Mouse (Mus musculus): ENCODE measurements around the gene Cldn19. TPM values are rescaled to one million over a fixed set of nuclear protein-coding genes. Genes with fewer than 3 reads are reported as not detected.
A peak's percentile ranks its signal among the peaks of the same experiment; 100 is the strongest.

Cldn19 gene
- total and polyA plus RNA-seq, 2 experiments from 2014 or later, result 1.7 to 3.6 TPM

DNA sequence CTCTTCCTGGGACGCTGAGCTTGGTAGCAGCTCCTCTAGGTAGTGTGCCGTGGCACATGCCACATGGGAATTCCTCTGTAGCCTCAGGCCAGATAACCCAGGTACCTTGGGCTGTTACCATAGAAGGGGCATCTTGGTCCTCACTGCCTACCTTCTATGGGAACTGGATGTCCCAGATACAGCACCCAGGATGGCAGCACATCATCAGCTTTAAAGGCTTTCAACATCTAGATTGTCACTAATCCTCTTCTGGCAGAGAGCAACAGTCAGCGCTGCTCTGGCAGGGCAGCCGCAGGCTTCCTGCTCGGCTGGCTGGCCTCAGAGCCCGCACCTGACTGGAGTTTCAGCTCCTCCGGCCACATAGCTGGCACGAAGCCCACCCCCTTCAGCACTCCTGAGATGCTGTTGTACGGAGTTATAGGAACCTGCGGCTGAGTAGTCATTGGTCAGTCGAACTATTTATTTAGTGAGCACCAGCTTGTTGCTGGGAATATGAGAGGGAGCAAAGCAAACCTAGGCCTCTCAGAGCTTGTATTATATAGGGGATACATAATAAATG lies 6.7 kb upstream of the Cldn19 start:
- Histone ChIP-seq H3K4me3 (ENCODE audit: low read length) (no peak overlapping the region), H3K4me1 (ENCODE audit: insufficient read depth, low read length) (peaks cover 4% of the 10 kb centered on the region; the same call in 1 of the 2 replicates), H3K9ac (replicated peaks; ENCODE audit: low read length) (no peak overlapping the region), H3K27ac (0 out of 2 replicates have a peak overlapping the region, but pooled peaks have one; percentile 32), H3K36me3 (ENCODE audit: insufficient read depth, low read length) (peaks cover 18% of the 10 kb centered on the region), H3K9me3 (ENCODE audit: low read length) (no peaks in the 10 kb centered on the region), H3K27me3 (ENCODE audit: insufficient read depth, low read length) (no peaks in the 10 kb centered on the region), H3K4me2 (ENCODE audit: low read depth, low read length) (no peak overlapping the region)
- 58% methylated on average over 11 of the region's 11 CpGs for WGBS
- TF ChIP-seq CTCF (IDR thresholded peaks at IDR 0.05; ENCODE audit: low read depth), result no peak
- DNase-seq (ENCODE audit: low spot score), result peak; percentile 24
- no peak for ATAC-seq

DNA sequence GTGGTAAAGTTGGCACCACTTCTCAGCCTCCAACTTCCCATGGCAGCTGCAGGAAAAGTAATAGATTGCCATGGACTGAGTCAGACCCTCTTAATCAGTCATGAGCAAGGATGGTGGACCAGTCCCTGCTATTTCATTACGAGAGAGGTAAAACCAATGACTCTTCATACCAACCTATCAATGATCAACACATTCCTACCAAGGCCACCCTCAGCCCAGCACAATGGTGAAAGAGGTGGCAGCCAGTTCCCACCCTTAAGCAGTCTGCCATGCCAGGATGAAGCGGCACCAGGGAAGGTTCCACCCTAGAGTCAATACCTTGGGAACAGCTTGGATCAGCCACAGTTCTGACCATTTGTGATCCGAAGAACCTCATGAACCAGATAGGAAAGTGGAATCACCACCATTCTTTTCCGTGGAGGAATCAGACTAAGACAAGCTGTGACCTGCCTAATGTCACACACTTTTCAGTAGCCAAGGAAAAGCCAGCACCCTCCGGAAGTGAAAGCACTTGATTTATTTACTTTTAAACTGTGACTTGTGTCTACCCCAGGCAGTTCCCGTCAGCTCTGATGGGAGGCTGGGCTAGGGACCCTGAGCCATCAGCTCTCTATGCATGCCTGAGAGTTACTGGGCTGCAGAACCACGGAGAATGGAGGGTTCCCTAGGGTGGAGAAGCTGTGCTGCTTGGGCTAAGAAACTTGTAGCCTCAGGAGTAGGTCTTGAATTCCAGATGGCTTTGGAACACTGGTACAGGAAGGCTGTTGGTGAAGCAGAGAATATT lies 3.0 kb upstream of the Cldn19 start:
- peaks cover 11% of the 10 kb centered on the region; the same call in 1 of the 2 replicates for H3K4me1 ChIP-seq (ENCODE audit: insufficient read depth, low read length)
- no peak for TF ChIP-seq CTCF (IDR thresholded peaks at IDR 0.05; ENCODE audit: low read depth)
- H3K36me3 ChIP-seq (ENCODE audit: insufficient read depth, low read length), result 0 out of 2 replicates have a peak, but pooled peaks cover 4% of the 10 kb centered on the region
- DNase-seq (ENCODE audit: low spot score) (no peak), ATAC-seq (no peak)
- no peaks in the 10 kb centered on the region for H3K27me3 ChIP-seq (ENCODE audit: insufficient read depth, low read length)
- H3K27ac ChIP-seq, result no peak overlapping the region
- H3K4me3 ChIP-seq (ENCODE audit: low read length), result no peak overlapping the region
- H3K9me3 ChIP-seq (ENCODE audit: low read length), result no peaks in the 10 kb centered on the region
- 69% methylated on average over 7 of the region's 7 CpGs for WGBS
- no peak overlapping the region for H3K9ac ChIP-seq (replicated peaks; ENCODE audit: low read length)
- no peak overlapping the region for H3K4me2 ChIP-seq (ENCODE audit: low read depth, low read length)

DNA sequence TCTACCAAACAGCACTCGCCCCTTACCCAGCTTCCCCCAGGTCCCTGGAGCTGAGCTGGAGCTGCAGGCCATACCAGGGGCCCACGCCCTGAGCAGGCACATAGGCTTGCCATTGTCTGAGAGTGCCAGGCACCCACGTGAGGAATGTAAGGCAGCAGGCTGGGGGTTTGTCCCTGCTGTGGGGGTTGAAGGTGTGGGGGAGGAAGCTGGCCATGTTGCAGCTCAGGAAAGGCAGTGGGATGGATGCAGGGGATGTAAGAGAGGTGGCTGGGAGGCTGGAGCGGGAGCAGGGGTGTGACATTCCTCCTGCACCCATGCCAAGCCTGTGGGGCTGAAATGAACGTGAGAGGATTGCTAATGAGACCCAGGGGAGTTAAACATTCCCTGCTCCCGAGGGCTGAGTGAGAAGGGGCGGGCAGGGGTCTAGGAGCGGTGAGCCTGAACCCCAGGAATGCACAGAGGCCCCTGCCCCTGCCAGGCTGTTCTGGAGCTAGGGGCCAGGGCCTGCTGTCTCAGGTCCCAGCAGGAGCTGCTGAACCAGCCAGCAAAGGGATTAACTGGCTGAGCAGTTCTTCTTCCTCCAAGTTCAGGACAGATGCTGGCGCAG lies 1.1 kb upstream of the Cldn19 start:
- Histone ChIP-seq H3K27ac (peak overlapping the region; percentile 42; the same call in 1 of the 2 replicates), H3K9ac (replicated peaks; ENCODE audit: low read length) (0 out of 2 replicates have a peak overlapping the region, but pooled peaks have one; percentile 9), H3K36me3 (ENCODE audit: insufficient read depth, low read length) (no peaks in the 10 kb centered on the region), H3K9me3 (ENCODE audit: low read length) (no peaks in the 10 kb centered on the region), H3K4me1 (ENCODE audit: insufficient read depth, low read length) (peaks cover 11% of the 10 kb centered on the region; the same call in 1 of the 2 replicates), H3K27me3 (ENCODE audit: insufficient read depth, low read length) (no peaks in the 10 kb centered on the region), H3K4me3 (ENCODE audit: low read length) (no peak overlapping the region), H3K4me2 (ENCODE audit: low read depth, low read length) (no peak overlapping the region)
- TF ChIP-seq CTCF (IDR thresholded peaks at IDR 0.05; ENCODE audit: low read depth), result no peak
- ATAC-seq, result peak; percentile 68
- DNase-seq (ENCODE audit: low spot score), result peak; percentile 65
- WGBS, result 26% methylated on average over 9 of the region's 9 CpGs

DNA sequence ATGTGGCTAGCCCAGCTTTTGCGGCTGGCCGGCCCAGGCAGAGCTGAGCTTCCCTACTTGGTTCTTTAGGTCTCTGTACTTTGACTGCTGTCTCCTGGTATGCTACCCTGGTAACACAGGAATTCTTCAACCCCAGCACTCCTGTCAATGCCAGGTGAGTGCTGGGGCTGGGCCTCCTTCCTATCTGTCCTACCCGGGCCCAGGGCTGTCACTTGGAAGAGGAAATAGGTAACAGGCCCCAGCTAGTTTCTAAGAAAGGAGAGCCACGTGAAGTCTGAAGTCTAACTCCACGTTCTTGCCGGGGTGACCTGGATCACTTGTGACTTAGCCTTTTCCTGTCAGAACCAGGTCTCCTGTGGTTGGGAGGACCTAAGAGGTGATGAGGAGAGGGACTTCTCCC lies 1.9 kb downstream of the Cldn19 start:
- no peak for ATAC-seq

DNA sequence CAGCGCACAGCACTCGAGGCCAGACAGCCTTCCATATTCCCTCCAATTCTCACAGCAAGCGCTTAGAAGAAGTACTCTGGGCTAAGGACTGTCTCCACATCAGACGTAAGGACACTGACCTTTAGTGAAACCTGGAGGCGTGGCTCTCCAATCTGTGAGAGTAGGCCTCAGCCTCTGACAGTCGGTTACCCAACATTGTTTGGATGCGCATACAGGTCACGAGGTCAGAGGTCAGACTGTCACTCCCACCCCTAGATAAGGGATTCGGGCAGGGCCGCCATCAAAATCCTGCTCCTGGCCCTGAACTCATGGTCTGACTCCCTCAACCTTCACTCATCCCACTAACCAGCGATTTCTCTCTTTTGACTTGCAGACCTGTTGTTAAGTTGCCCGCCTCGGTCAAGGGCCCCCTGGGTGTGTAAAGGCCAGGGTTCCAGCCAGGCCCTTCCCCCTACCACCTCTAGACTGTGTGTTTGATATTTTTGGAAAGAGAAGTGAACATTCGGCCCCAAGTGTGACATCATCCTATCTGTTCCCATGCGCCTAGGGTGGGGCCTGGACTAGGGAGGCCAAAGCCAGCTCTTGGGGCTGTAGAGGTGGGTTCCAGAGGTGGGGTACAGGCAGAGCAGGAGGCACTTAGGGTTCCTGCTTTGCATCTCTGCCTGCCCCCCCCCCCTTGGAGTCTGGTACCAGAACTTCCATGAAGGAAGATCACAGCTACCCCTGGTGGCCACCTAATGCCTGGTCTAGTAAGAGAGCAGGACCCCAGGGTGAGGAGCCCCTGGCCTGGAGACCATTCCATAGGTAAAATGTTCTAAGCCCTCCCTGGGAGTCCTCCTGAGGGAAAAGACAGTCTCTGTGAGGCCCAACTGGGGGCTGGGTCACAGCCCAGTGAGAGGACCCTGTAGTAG lies 4.4 kb downstream of the Cldn19 start:
- Histone ChIP-seq H3K4me1 (ENCODE audit: insufficient read depth, low read length) (peaks cover 3% of the 10 kb centered on the region; the same call in 1 of the 2 replicates), H3K27me3 (ENCODE audit: insufficient read depth, low read length) (no peaks in the 10 kb centered on the region), H3K4me3 (ENCODE audit: low read length) (no peak overlapping the region), H3K9me3 (ENCODE audit: low read length) (no peaks in the 10 kb centered on the region), H3K4me2 (ENCODE audit: low read depth, low read length) (no peak overlapping the region), H3K9ac (replicated peaks; ENCODE audit: low read length) (no peak overlapping the region), H3K27ac (no peak overlapping the region), H3K36me3 (ENCODE audit: insufficient read depth, low read length) (no peaks in the 10 kb centered on the region)
- WGBS, result 78% methylated on average over 15 of the region's 15 CpGs
- DNase-seq (ENCODE audit: low spot score) (no peak), ATAC-seq (no peak)
- peak; percentile 44 for TF ChIP-seq CTCF (IDR thresholded peaks at IDR 0.05; ENCODE audit: low read depth)

More for the DNA sequence above, 1.9 kb downstream of the Cldn19 start:
- Histone ChIP-seq H3K36me3 (ENCODE audit: insufficient read depth, low read length) (no peaks in the 10 kb centered on the region), H3K4me3 (ENCODE audit: low read length) (no peak overlapping the region), H3K9me3 (ENCODE audit: low read length) (no peaks in the 10 kb centered on the region), H3K4me1 (ENCODE audit: insufficient read depth, low read length) (peaks cover 11% of the 10 kb centered on the region; the same call in 1 of the 2 replicates), H3K27ac (no peak overlapping the region), H3K4me2 (ENCODE audit: low read depth, low read length) (no peak overlapping the region), H3K9ac (replicated peaks; ENCODE audit: low read length) (no peak overlapping the region), H3K27me3 (ENCODE audit: insufficient read depth, low read length) (no peaks in the 10 kb centered on the region)
- 80% methylated on average over 6 of the region's 6 CpGs for WGBS
- no peak for TF ChIP-seq CTCF (IDR thresholded peaks at IDR 0.05; ENCODE audit: low read depth)
- no peak for DNase-seq (ENCODE audit: low spot score)

DNA sequence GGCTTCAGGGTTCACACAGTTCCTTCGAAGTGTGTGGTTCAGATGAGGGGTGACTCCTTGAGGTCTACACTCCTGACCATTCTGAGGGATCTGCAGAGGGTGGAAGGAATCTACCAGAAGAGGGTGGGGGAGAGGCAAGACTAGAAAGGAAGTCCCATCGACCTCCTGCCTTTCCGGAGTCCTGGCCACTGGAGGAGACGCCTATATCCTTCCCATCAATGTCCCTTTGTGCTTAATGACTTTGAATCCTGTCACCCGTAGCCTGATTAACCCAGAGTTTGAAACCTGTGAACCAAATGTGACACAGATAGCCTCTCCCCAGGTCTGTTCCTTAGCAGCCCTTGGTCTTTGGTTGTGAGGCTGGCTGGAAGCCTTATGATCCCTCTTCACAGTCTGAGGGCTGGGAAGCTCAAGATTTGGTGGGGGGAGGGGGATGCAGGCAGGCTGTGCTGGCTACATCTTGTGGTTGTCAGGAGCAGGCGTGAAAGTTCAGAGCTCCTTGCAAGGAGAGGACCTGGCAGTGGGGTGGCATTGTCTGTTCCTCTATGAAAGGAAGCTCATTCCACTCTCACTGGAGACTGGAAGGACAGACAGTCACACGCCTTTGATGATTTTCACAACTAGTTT lies 6.0 kb downstream of the Cldn19 start:
- no peaks in the 10 kb centered on the region for H3K9me3 ChIP-seq (ENCODE audit: low read length)
- H3K27me3 ChIP-seq (ENCODE audit: insufficient read depth, low read length), result no peaks in the 10 kb centered on the region
- ATAC-seq (no peak), DNase-seq (ENCODE audit: low spot score) (no peak)
- 64% methylated on average over 7 of the region's 7 CpGs for WGBS
- no peak overlapping the region for H3K9ac ChIP-seq (replicated peaks; ENCODE audit: low read length)
- no peaks in the 10 kb centered on the region for H3K36me3 ChIP-seq (ENCODE audit: insufficient read depth, low read length)
- H3K4me3 ChIP-seq (ENCODE audit: low read length), result no peak overlapping the region
- no peak overlapping the region for H3K27ac ChIP-seq
- TF ChIP-seq CTCF (IDR thresholded peaks at IDR 0.05; ENCODE audit: low read depth), result no peak
- H3K4me2 ChIP-seq (ENCODE audit: low read depth, low read length), result no peak overlapping the region
- no peaks in the 10 kb centered on the region for H3K4me1 ChIP-seq (ENCODE audit: insufficient read depth, low read length)

Data from hindbrain, postnatal 0 days (tissue).